In genomic region chr16:12012747-12013146, GRCm38 (mm10) we compare ENCODE assay signal across 20 mouse cellular contexts. TPM values are rescaled to one million over a fixed set of nuclear protein-coding genes. Genes with fewer than 3 reads are reported as not detected.
A peak's percentile ranks its signal among the peaks of the same experiment; 100 is the strongest.
DNase-seq lines count a peak whose midpoint lies in the region; ATAC-seq and TF ChIP-seq lines count a peak whose summit lies in the region.
"Had no signal": no experiment of that assay in that cellular context is flagged by ENCODE, and none has a peak within 500 bp of the region (broad histone marks: within the 10 kb centered on the region; RNA-seq: fewer than 3 reads in every experiment).

No protein-coding gene starts in this region.

- no peak overlapping the region for H3K9ac ChIP-seq in heart, embryonic 11.5 days (ENCODE audit: low read depth, low read length)
- no peak overlapping the region for H3K9ac ChIP-seq in liver, adult 2 months (ENCODE audit: low read depth, low read length)
- no peak overlapping the region for H3K9ac ChIP-seq in liver, embryonic 11.5 days (ENCODE audit: low read depth, low read length)
- no peak overlapping the region for H3K9ac ChIP-seq in lung, postnatal 0 days (replicated peaks; ENCODE audit: low read depth)
- H3K9ac ChIP-seq: forebrain, embryonic 13.5 days; hindbrain, embryonic 12.5 days; liver, embryonic 13.5 days; stomach, embryonic 15.5 days had no signal

- no peak for ATAC-seq in heart, embryonic 11.5 days (replicated peaks; ENCODE audit: insufficient number of reproducible peaks, low FRiP score, low TSS enrichment)
- ATAC-seq in liver, embryonic 11.5 days (replicated peaks; ENCODE audit: low FRiP score): no peak
- peak; percentile 23; the same call in 1 of the 2 replicates for ATAC-seq in lung, postnatal 0 days
- ATAC-seq: CD4-positive, CD25-positive, alpha-beta regulatory T cell, adult 4 months; forebrain, embryonic 13.5 days had no signal

- no peaks in the 10 kb centered on the region for H3K27me3 ChIP-seq in heart, embryonic 11.5 days (ENCODE audit: control insufficient read depth, insufficient read depth, low read length)
- no peaks in the 10 kb centered on the region; the same call in 1 of the 2 replicates for H3K27me3 ChIP-seq in liver, adult 2 months (ENCODE audit: control insufficient read depth, insufficient read depth, low read length)
- H3K27me3 ChIP-seq in liver, embryonic 11.5 days (replicated peaks; ENCODE audit: control insufficient read depth, insufficient read depth, low read length): no peaks in the 10 kb centered on the region
- no peaks in the 10 kb centered on the region for H3K27me3 ChIP-seq in lung, postnatal 0 days (replicated peaks; ENCODE audit: insufficient read depth, low read length)
- H3K27me3 ChIP-seq: forebrain, embryonic 13.5 days; hindbrain, embryonic 12.5 days; liver, embryonic 13.5 days; stomach, embryonic 15.5 days had no signal

- H3K4me2 ChIP-seq in heart, embryonic 11.5 days: no peak overlapping the region
- H3K4me2 ChIP-seq in liver, embryonic 11.5 days: no peak overlapping the region
- H3K4me2 ChIP-seq in lung, postnatal 0 days (replicated peaks; ENCODE audit: low read depth, low read length): no peak overlapping the region
- H3K4me2 ChIP-seq: forebrain, embryonic 13.5 days; hindbrain, embryonic 12.5 days; liver, embryonic 13.5 days; stomach, embryonic 15.5 days had no signal

- H3K9me3 ChIP-seq in heart, embryonic 11.5 days (replicated peaks; ENCODE audit: control insufficient read depth, low read length): no peaks in the 10 kb centered on the region
- H3K9me3 ChIP-seq in liver, embryonic 11.5 days (ENCODE audit: control insufficient read depth, low read length): no peaks in the 10 kb centered on the region
- H3K9me3 ChIP-seq in lung, postnatal 0 days (ENCODE audit: low read length): no peaks in the 10 kb centered on the region
- H3K9me3 ChIP-seq: forebrain, embryonic 13.5 days; hindbrain, embryonic 12.5 days; liver, embryonic 13.5 days; midbrain, embryonic 10.5 days; stomach, embryonic 15.5 days had no signal

- no peak overlapping the region for H3K4me3 ChIP-seq in heart, embryonic 11.5 days (ENCODE audit: low read depth, low read length)
- no peak overlapping the region for H3K4me3 ChIP-seq in liver, adult 2 months (ENCODE audit: insufficient read depth, low read depth, low read length)
- no peak overlapping the region for H3K4me3 ChIP-seq in liver, embryonic 11.5 days (ENCODE audit: low read depth, low read length)
- no peak overlapping the region for H3K4me3 ChIP-seq in lung, postnatal 0 days (ENCODE audit: low read depth, low read length)
- H3K4me3 ChIP-seq: forebrain, embryonic 13.5 days; hindbrain, embryonic 12.5 days; liver, embryonic 13.5 days; midbrain, embryonic 10.5 days; stomach, embryonic 15.5 days had no signal

- TF ChIP-seq EP300 in lung, postnatal 0 days (IDR thresholded peaks at IDR 0.05): no peak

- WGBS in heart, embryonic 11.5 days (ENCODE audit: insufficient replicate concordance): 80% methylated on average over 2 of the region's 2 CpGs
- 67% methylated on average over 2 of the region's 2 CpGs for WGBS in liver, adult 2 months
- 67% methylated on average over 2 of the region's 2 CpGs for WGBS in liver, embryonic 11.5 days
- 43% methylated on average over 2 of the region's 2 CpGs for whole genome bisulfite sequencing in lung, postnatal 0 days

- TF ChIP-seq CTCF in liver, adult 2 months (IDR thresholded peaks at IDR 0.05; ENCODE audit: low read depth, low read length): no peak
- TF ChIP-seq CTCF in lung, postnatal 0 days (IDR thresholded peaks at IDR 0.05): no peak

- no peaks in the 10 kb centered on the region for H3K4me1 ChIP-seq in heart, embryonic 11.5 days (ENCODE audit: control insufficient read depth, insufficient read depth, low read length)
- H3K4me1 ChIP-seq in liver, adult 2 months (ENCODE audit: control insufficient read depth, insufficient read depth, low read length): no peaks in the 10 kb centered on the region; the same call in 1 of the 2 replicates
- H3K4me1 ChIP-seq in liver, embryonic 11.5 days (replicated peaks; ENCODE audit: control insufficient read depth, insufficient read depth, low read length): no peaks in the 10 kb centered on the region
- H3K4me1 ChIP-seq in lung, postnatal 0 days (ENCODE audit: insufficient read depth, low read depth, low read length): no peaks in the 10 kb centered on the region
- H3K4me1 ChIP-seq: hindbrain, embryonic 12.5 days; liver, embryonic 13.5 days; stomach, embryonic 15.5 days had no signal

- no peak overlapping the region for H3K27ac ChIP-seq in heart, embryonic 11.5 days (ENCODE audit: low read depth, low read length)
- H3K27ac ChIP-seq in liver, adult 2 months (replicated peaks; ENCODE audit: insufficient read depth, low read depth, low read length): no peak overlapping the region
- no peak overlapping the region for H3K27ac ChIP-seq in liver, embryonic 11.5 days (ENCODE audit: low read depth, low read length)
- no peak overlapping the region for H3K27ac ChIP-seq in lung, postnatal 0 days (ENCODE audit: low read length)
- H3K27ac ChIP-seq: forebrain, embryonic 13.5 days; hindbrain, embryonic 12.5 days; liver, embryonic 13.5 days; macrophage; midbrain, embryonic 10.5 days; stomach, embryonic 15.5 days had no signal

- no peaks in the 10 kb centered on the region for H3K36me3 ChIP-seq in heart, embryonic 11.5 days (ENCODE audit: control insufficient read depth, insufficient read depth, low read length)
- no peaks in the 10 kb centered on the region for H3K36me3 ChIP-seq in liver, adult 2 months (ENCODE audit: control insufficient read depth, insufficient read depth, low read length)
- H3K36me3 ChIP-seq in liver, embryonic 11.5 days (ENCODE audit: control insufficient read depth, insufficient read depth, low read length): no peaks in the 10 kb centered on the region
- H3K36me3 ChIP-seq in lung, postnatal 0 days (ENCODE audit: insufficient read depth, low read length): no peaks in the 10 kb centered on the region
- H3K36me3 ChIP-seq: hindbrain, embryonic 12.5 days; liver, embryonic 13.5 days; midbrain, embryonic 10.5 days; stomach, embryonic 15.5 days had no signal

- no peaks in the 10 kb centered on the region for H3K79me2 ChIP-seq in liver, adult 2 months (ENCODE audit: control insufficient read depth, insufficient read depth, low read length)

- DNase-seq in heart, adult 8-10 months (ENCODE audit: low spot score): peak; percentile 42
- peak; percentile 6 for DNase-seq in liver, adult 2 months (ENCODE audit: extremely low read depth, low read depth, low spot score)
- DNase-seq in liver, embryonic 11.5 days (ENCODE audit: low spot score): no peak
- DNase-seq in lung, postnatal 0 days (ENCODE audit: low spot score): peak; percentile 28
- no peak for DNase-seq in adrenal gland, adult (ENCODE audit: inconsistent age in 2 of 2, low spot score in 1 of 2)
- no peak for DNase-seq in thymus, postnatal 4 days
- DNase-seq: adrenal gland, postnatal 36 days; cerebellum, adult 9-10 months; gastrocnemius, postnatal 36 days; kidney, adult 11 months; liver, embryonic 13.5 days; thymus, postnatal 36 days had no signal

- no peak for TF ChIP-seq POLR2A in liver, adult 2 months (IDR thresholded peaks at IDR 0.05; ENCODE audit: extremely low read depth, insufficient read depth, low read length)

RNA-seq across cellular contexts. Expression of gene Shisa9, which starts 28.8 kb away (rescaled TPM):
- under 1 TPM in 3 of 4 experiments, not detected in 1; 0.14 to 0.37 (median 0.19) TPM for total RNA-seq in heart, adult 8-10 months (2022)
- polyA plus RNA-seq in heart, embryonic 11.5 days (2014; fragmentation: Nextera tagmentation; extraction: Ambion mirVana): 0.27 and 0.72 TPM in 2 replicates
- total RNA-seq in liver, adult 2 months (2014; rRNA removed): 0.13 and 0.74 TPM in 2 replicates
- polyA plus RNA-seq in liver, adult 2 months (2012; rRNA removed): 0.10 and 0.12 TPM in 2 replicates
- 0.99 and 1.6 TPM in 2 replicates for polyA plus RNA-seq in liver, embryonic 11.5 days (2014; fragmentation: Nextera tagmentation; extraction: Ambion mirVana)
- 1.3 and 1.5 TPM in 2 replicates for polyA plus RNA-seq in lung, postnatal 0 days (2015; fragmentation: Nextera tagmentation; extraction: Ambion mirVana)
- total RNA-seq: gastrocnemius, adult 18-20 months; gastrocnemius, postnatal 36 days had no signal
- polyA plus RNA-seq: CD4-positive, CD25-positive, alpha-beta regulatory T cell, adult 4 months had no signal

Comparison
In these comparisons a context has a peak if more than half of its experiments do, and no peak if none do; other contexts are left out.
1. DNase-seq: peak in heart, adult 8-10 months (single experiment), liver, adult 2 months (single experiment) and lung, postnatal 0 days (single experiment); none in liver, embryonic 11.5 days (single experiment), adrenal gland, adult (0 of 2) and thymus, postnatal 4 days (single experiment).